Mouse (Mus musculus) adrenal gland, adult 2 months (tissue): ENCODE results near the gene Tmprss3. TPM values are rescaled to one million over a fixed set of nuclear protein-coding genes. Genes with fewer than 3 reads are reported as not detected.

Source experiments
- DNase-seq: peaks from one replicate; pipeline ENCODE4 v3.0.0; 2021
- polyA plus RNA-seq: library from polyadenylated mRNA; depleted of rRNA; stranded (reverse); fragments of >200 nt; gene quantifications from 2 replicates; pipeline ENCODE4 v1.2.3, GENCODE M21; 2012
- total RNA-seq, 2 experiments: library from RNA; stranded (reverse); gene quantifications; 2 replicates each; pipeline ENCODE4 v1.2.3; 2021

Tmprss3 gene
- total and polyA plus RNA-seq, 3 experiments, result not detected

GRCm38 (mm10) chr17:31195207-31195606 lies 3.6 kb downstream of the Tmprss3 start:
- DNase-seq, result no peak

- no peak for DNase-seq
These were observed 5.4 kb downstream of the Tmprss3 start for GRCm38 (mm10) chr17:31193360-31193759.

- no peak for DNase-seq
These were observed 6.1 kb downstream of the Tmprss3 start for GRCm38 (mm10) chr17:31192663-31193062.

- DNase-seq, result no peak
These were observed 7.0 kb downstream of the Tmprss3 start for GRCm38 (mm10) chr17:31191825-31192224.

- peak; percentile 74 for DNase-seq
These were observed 11.4 kb downstream of the Tmprss3 start for GRCm38 (mm10) chr17:31187370-31187769.

GRCm38 (mm10) chr17:31184269-31184990 lies 14.3 kb downstream of the Tmprss3 start:
- no peak for DNase-seq

- DNase-seq, result no peak
These were observed 15.4 kb downstream of the Tmprss3 start for GRCm38 (mm10) chr17:31183180-31183974.

GRCm38 (mm10) chr17:31181490-31181889 lies 17.3 kb downstream of the Tmprss3 start:
- DNase-seq, result no peak

- no peak for DNase-seq
These were observed 22.5 kb downstream of the Tmprss3 start for GRCm38 (mm10) chr17:31176321-31176720.

GRCm38 (mm10) chr17:31169796-31170195 lies 29.0 kb downstream of the Tmprss3 start:
- DNase-seq, result no peak

GRCm38 (mm10) chr17:31165127-31165526 lies 33.6 kb downstream of the Tmprss3 start, which contains the start of gene Tff1:
Gene Tff1, minus strand, starts transcription at chr17:31165277.
- DNase-seq, result no peak

- no peak for DNase-seq
These were observed 35.0 kb downstream of the Tmprss3 start for GRCm38 (mm10) chr17:31163821-31164220.

- peak; percentile 6 for DNase-seq
These were observed 36.2 kb downstream of the Tmprss3 start for GRCm38 (mm10) chr17:31162607-31163006.

- DNase-seq, result no peak
These were observed 38.5 kb downstream of the Tmprss3 start for GRCm38 (mm10) chr17:31160291-31160690.

GRCm38 (mm10) chr17:31157921-31158320 lies 40.9 kb downstream of the Tmprss3 start:
- DNase-seq, result no peak

- no peak for DNase-seq
These were observed 45.0 kb downstream of the Tmprss3 start for GRCm38 (mm10) chr17:31153785-31154184.

GRCm38 (mm10) chr17:31152966-31153499 lies 45.7 kb downstream of the Tmprss3 start:
- no peak for DNase-seq

GRCm38 (mm10) chr17:31152512-31152911 lies 46.3 kb downstream of the Tmprss3 start:
- peak; percentile 4 for DNase-seq

GRCm38 (mm10) chr17:31145998-31146397 lies 52.8 kb downstream of the Tmprss3 start:
- DNase-seq, result no peak

- DNase-seq, result no peak
These were observed 54.4 kb downstream of the Tmprss3 start, which contains the start of gene Tff2 for GRCm38 (mm10) chr17:31144040-31145037. Gene Tff2, minus strand, starts transcription at chr17:31144282.

GRCm38 (mm10) chr17:31142116-31142515 lies 56.7 kb downstream of the Tmprss3 start:
- peak; percentile 61 for DNase-seq

GRCm38 (mm10) chr17:31138398-31138797 lies 60.4 kb downstream of the Tmprss3 start:
- peak; percentile 60 for DNase-seq
